In genomic region chr8:47994618-47995274, GRCm38 (mm10) we compare ENCODE assay signal across 7 mouse cellular contexts. TPM values are rescaled to one million over a fixed set of nuclear protein-coding genes. Genes with fewer than 3 reads are reported as not detected.
DNase-seq lines count a peak whose midpoint lies in the region; ATAC-seq lines count a peak whose summit lies in the region.

No protein-coding gene starts in this region.

- peaks cover 24% of the 10 kb centered on the region for H3K4me1 ChIP-seq in embryonic facial prominence, embryonic 12.5 days

- ATAC-seq in embryonic facial prominence, embryonic 12.5 days (ENCODE audit: insufficient number of reproducible peaks, insufficient read depth, low FRiP score, low TSS enrichment), result no peak

- H3K36me3 ChIP-seq in embryonic facial prominence, embryonic 12.5 days, result no peaks in the 10 kb centered on the region

- H3K27me3 ChIP-seq in embryonic facial prominence, embryonic 12.5 days, result no peaks in the 10 kb centered on the region

- DNase-seq in MEL-GATA-1-ER (ENCODE audit: extremely low read depth, low read depth), result peak; percentile 86
- DNase-seq in kidney, adult 18-20 months, result peak; percentile 69
- DNase-seq in lung, postnatal 10 days, result peak; percentile 37
- no peak for DNase-seq in cerebellum, postnatal 14 days
- no peak for DNase-seq in right cerebral cortex, postnatal 36 days (ENCODE audit: low spot score in 2 of 2)
- DNase-seq in spleen, postnatal 10 days (ENCODE audit: low spot score in 2 of 2), result no peak

- H3K4me3 ChIP-seq in embryonic facial prominence, embryonic 12.5 days, result 0 out of 2 replicates have a peak overlapping the region, but pooled peaks have one; percentile 3

- no peak overlapping the region for H3K9ac ChIP-seq in embryonic facial prominence, embryonic 12.5 days

- H3K27ac ChIP-seq in embryonic facial prominence, embryonic 12.5 days, result no peak overlapping the region

- H3K4me2 ChIP-seq in embryonic facial prominence, embryonic 12.5 days (replicated peaks), result peak overlapping the region; percentile 37

- no peaks in the 10 kb centered on the region for H3K9me3 ChIP-seq in embryonic facial prominence, embryonic 12.5 days

- WGBS in embryonic facial prominence, embryonic 12.5 days, result 46% methylated on average over 25 of the region's 25 CpGs

RNA-seq across cellular contexts. Expression of gene Wwc2, which starts 4.0 kb away (rescaled TPM):
- polyA plus RNA-seq in embryonic facial prominence, embryonic 12.5 days (2016; fragmentation: Nextera tagmentation; extraction: Ambion mirVana), result 17.8 and 18.6 TPM in 2 replicates

Comparison
In these comparisons a context has a peak if more than half of its experiments do, and no peak if none do; other contexts are left out.
1. DNase-seq: peak in MEL-GATA-1-ER (single experiment), kidney, adult 18-20 months (single experiment) and lung, postnatal 10 days (single experiment); none in cerebellum, postnatal 14 days (0 of 2), right cerebral cortex, postnatal 36 days (0 of 2) and spleen, postnatal 10 days (0 of 2).